Mouse (Mus musculus): ENCODE data around the gene Zfp992. TPM values are rescaled to one million over a fixed set of nuclear protein-coding genes. Genes with fewer than 3 reads are reported as not detected.
"Not testable (repeated sequence)": the region's sequence is repeated elsewhere in the genome, so short reads cannot be mapped to it uniquely, and the experiment has no call there.

Gene Zfp992
- total and polyA plus RNA-seq, 3 experiments: 1.7 to 2.3 TPM; not detected in 1

DNA sequence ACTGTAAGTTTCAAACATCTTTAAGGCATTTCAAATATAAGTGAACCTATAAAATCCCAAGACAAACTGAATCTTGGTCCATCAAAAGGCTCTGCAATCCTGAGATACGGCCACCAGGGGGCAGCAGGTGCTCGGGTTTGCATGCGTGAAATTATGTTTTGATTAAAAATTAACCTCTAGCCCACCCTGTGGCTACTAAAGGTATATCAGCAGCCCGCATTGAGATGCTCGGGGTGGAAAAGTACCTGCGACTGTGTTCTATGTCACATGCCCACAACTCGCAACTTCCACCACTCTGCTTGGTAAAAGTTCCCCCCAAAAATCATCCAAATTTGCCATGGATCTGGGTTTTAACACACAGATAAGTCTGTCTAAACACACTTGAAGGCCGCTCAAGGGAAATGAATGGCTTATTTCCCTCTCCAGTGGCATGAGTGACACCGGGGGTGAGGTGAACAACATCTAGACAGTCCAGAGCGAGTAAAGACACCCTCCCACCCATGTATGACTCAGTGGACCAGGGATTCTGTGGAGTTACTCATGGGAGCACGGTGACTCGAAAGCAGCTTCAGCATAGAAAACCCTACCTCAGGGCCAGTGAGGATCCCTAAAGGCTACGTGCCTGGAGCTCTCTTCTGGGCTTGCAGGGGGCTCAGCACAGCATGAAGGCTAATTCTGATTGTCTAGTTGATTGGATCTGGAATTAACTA is 34.9 kb downstream of the Zfp992 start:
- not testable (repeated sequence) for DNase-seq (ENCODE audit: low read depth, low spot score); H3K27me3 ChIP-seq (ENCODE audit: control insufficient read depth in 1 of 2, insufficient read depth in 2 of 2, low read length in 2 of 2); H3K36me3 ChIP-seq (ENCODE audit: control insufficient read depth in 1 of 2, insufficient read depth in 2 of 2, low read length in 2 of 2); H3K4me1 ChIP-seq (ENCODE audit: control insufficient read depth in 1 of 2, insufficient read depth in 2 of 2, low read length in 2 of 2); H3K79me2 ChIP-seq (ENCODE audit: control insufficient read depth, insufficient read depth, low read length, poor library complexity); H3K9ac ChIP-seq (ENCODE audit: control insufficient read depth, low read depth, low read length, poor library complexity, severe bottlenecking); H3K27ac ChIP-seq (ENCODE audit: control insufficient read depth, low read depth, low read length); H3K9me3 ChIP-seq (replicated peaks; ENCODE audit: insufficient read depth, low read length); H3K4me3 ChIP-seq (ENCODE audit: control insufficient read depth in 1 of 2, insufficient read depth in 1 of 2, low read depth in 2 of 2, low read length in 2 of 2)

DNA sequence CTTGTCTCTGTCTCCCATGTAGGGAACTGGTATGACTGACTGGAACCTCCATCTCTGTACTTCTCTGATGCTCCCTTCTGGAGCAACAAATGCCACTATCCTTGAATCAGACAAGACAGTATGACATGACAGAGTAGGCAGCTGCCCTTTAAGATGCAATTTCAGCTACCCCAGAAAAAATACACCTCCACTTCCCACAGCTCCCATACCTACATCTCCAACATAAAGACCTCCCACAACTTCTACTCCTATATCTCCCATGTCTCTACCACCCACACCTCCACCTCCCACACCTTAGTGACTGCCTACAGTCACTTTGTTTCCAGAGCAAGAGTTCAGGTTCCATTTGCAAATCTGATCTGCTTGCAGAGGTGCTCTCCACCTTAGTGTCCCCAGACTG is 35.9 kb downstream of the Zfp992 start:
- not testable (repeated sequence) for H3K79me2 ChIP-seq (ENCODE audit: control insufficient read depth, insufficient read depth, low read length, poor library complexity); H3K4me1 ChIP-seq (ENCODE audit: control insufficient read depth in 1 of 2, insufficient read depth in 2 of 2, low read length in 2 of 2); H3K27me3 ChIP-seq (ENCODE audit: control insufficient read depth in 1 of 2, insufficient read depth in 2 of 2, low read length in 2 of 2); H3K9me3 ChIP-seq (replicated peaks; ENCODE audit: insufficient read depth, low read length); H3K4me3 ChIP-seq (ENCODE audit: control insufficient read depth in 1 of 2, insufficient read depth in 1 of 2, low read depth in 2 of 2, low read length in 2 of 2); H3K36me3 ChIP-seq (ENCODE audit: control insufficient read depth in 1 of 2, insufficient read depth in 2 of 2, low read length in 2 of 2); DNase-seq (ENCODE audit: low read depth, low spot score); H3K9ac ChIP-seq (ENCODE audit: control insufficient read depth, low read depth, low read length, poor library complexity, severe bottlenecking); H3K27ac ChIP-seq (ENCODE audit: control insufficient read depth, low read depth, low read length)

DNA sequence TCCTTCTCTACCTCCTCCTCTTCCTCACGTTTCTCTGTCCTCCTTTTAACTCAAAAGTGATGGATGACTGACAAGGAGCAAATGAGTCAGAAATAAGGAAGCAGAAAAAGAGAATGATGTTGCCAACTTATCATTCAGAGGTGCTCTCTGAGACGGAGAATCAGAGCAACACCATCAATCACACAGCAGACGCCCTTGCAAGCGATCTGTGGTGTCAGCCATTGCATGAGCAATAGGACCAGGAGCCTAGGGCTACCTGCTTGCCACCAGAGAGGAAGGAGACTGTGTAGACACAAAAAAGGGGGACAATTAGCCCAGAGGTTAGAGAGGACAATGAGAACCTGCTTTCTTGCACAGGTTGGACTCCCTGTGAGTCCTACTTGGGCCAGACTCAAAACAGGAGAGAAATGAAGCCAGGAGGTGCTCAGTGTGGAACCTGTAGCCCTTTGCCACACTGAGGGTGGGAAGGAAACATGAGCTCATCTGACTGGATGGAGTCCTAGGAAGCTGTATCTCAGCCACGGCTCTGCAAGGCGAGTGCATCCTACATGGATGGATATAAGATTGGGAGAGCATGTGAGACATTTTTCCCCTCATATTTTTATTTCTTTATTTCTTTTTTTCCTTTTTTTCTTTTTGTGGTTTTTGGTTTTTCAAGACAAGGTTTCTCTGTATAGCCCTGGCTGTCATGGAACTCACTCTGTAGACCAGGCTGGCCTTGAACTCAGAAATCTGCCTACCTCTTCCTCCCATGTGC is 36.5 kb downstream of the Zfp992 start:
- H3K27me3 ChIP-seq (ENCODE audit: control insufficient read depth in 1 of 2, insufficient read depth in 2 of 2, low read length in 2 of 2); H3K27ac ChIP-seq (ENCODE audit: control insufficient read depth, low read depth, low read length); H3K79me2 ChIP-seq (ENCODE audit: control insufficient read depth, insufficient read depth, low read length, poor library complexity); H3K4me3 ChIP-seq (ENCODE audit: control insufficient read depth in 1 of 2, insufficient read depth in 1 of 2, low read depth in 2 of 2, low read length in 2 of 2); H3K9me3 ChIP-seq (replicated peaks; ENCODE audit: insufficient read depth, low read length); H3K36me3 ChIP-seq (ENCODE audit: control insufficient read depth in 1 of 2, insufficient read depth in 2 of 2, low read length in 2 of 2); H3K9ac ChIP-seq (ENCODE audit: control insufficient read depth, low read depth, low read length, poor library complexity, severe bottlenecking); H3K4me1 ChIP-seq (ENCODE audit: control insufficient read depth in 1 of 2, insufficient read depth in 2 of 2, low read length in 2 of 2); DNase-seq (ENCODE audit: low read depth, low spot score): not testable (repeated sequence)

DNA sequence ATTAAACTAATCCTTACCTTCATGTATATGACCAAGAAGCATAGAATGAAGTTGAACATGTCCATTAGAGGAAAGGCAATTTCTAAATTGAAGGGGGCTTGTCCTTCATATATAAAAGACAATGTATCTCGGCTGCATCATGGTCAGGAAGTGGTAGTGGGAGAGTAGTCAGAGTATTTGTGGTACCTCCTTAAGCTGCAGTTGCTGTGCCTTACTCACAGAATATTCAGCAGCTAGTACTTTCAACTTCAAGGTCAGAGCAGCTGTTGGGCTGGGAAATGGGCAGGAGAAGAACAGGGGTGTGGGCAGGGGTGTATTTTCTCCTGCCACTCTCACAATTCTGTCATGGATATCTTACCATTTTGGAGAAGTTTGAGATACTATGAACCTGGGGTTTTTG is 37.9 kb downstream of the Zfp992 start:
- not testable (repeated sequence) for H3K27me3 ChIP-seq (ENCODE audit: control insufficient read depth in 1 of 2, insufficient read depth in 2 of 2, low read length in 2 of 2); H3K79me2 ChIP-seq (ENCODE audit: control insufficient read depth, insufficient read depth, low read length, poor library complexity); H3K4me1 ChIP-seq (ENCODE audit: control insufficient read depth in 1 of 2, insufficient read depth in 2 of 2, low read length in 2 of 2); H3K9me3 ChIP-seq (replicated peaks; ENCODE audit: insufficient read depth, low read length); H3K9ac ChIP-seq (ENCODE audit: control insufficient read depth, low read depth, low read length, poor library complexity, severe bottlenecking); H3K36me3 ChIP-seq (ENCODE audit: control insufficient read depth in 1 of 2, insufficient read depth in 2 of 2, low read length in 2 of 2); DNase-seq (ENCODE audit: low read depth, low spot score); H3K4me3 ChIP-seq (ENCODE audit: control insufficient read depth in 1 of 2, insufficient read depth in 1 of 2, low read depth in 2 of 2, low read length in 2 of 2); H3K27ac ChIP-seq (ENCODE audit: control insufficient read depth, low read depth, low read length)

DNA sequence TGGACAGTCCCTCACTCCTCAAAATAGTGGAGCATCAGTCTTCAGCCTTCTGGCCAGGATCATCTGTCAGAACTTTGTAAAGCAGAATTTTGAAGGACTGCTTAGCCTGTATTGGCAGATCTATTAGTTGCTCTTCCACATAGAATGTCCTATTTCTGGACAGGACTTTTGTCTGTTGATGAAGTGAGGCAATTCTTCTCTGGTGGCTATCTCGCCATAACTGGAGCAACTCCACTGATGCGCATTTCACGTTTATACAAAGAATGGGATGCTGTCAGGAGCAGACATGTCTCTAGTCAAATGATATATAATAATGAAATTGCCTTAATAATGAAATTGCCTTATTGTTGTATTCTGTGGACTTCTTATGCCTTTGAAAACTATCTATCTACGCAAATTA is 40.4 kb downstream of the Zfp992 start:
- not testable (repeated sequence) for H3K36me3 ChIP-seq (ENCODE audit: control insufficient read depth in 1 of 2, insufficient read depth in 2 of 2, low read length in 2 of 2); H3K4me3 ChIP-seq (ENCODE audit: control insufficient read depth in 1 of 2, insufficient read depth in 1 of 2, low read depth in 2 of 2, low read length in 2 of 2); H3K27me3 ChIP-seq (ENCODE audit: control insufficient read depth in 1 of 2, insufficient read depth in 2 of 2, low read length in 2 of 2); H3K9me3 ChIP-seq (replicated peaks; ENCODE audit: insufficient read depth, low read length); H3K4me1 ChIP-seq (ENCODE audit: control insufficient read depth in 1 of 2, insufficient read depth in 2 of 2, low read length in 2 of 2); H3K9ac ChIP-seq (ENCODE audit: control insufficient read depth, low read depth, low read length, poor library complexity, severe bottlenecking); DNase-seq (ENCODE audit: low read depth, low spot score); H3K79me2 ChIP-seq (ENCODE audit: control insufficient read depth, insufficient read depth, low read length, poor library complexity); H3K27ac ChIP-seq (ENCODE audit: control insufficient read depth, low read depth, low read length)

DNA sequence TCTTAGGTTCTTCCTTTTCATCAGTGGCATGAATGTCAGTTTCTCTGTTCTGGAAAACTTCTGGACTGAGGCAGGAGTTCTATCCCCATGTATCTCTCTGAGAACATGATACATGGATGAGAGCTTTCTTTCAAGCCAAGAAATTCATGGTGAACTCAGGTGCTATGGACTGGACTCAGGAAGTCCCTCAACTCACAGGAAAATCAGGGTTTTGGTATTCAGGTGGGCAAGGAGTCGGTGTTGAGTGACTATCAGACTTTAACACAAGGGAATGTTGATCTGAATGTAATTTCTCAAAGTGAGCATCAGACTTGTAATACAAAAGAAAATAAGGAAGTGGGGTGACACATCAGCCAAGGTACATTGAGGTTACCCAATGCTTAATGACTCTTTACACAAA is 43.2 kb downstream of the Zfp992 start:
- H3K36me3 ChIP-seq (ENCODE audit: control insufficient read depth in 1 of 2, insufficient read depth in 2 of 2, low read length in 2 of 2); H3K79me2 ChIP-seq (ENCODE audit: control insufficient read depth, insufficient read depth, low read length, poor library complexity); H3K4me1 ChIP-seq (ENCODE audit: control insufficient read depth in 1 of 2, insufficient read depth in 2 of 2, low read length in 2 of 2); DNase-seq (ENCODE audit: low read depth, low spot score); H3K4me3 ChIP-seq (ENCODE audit: control insufficient read depth in 1 of 2, insufficient read depth in 1 of 2, low read depth in 2 of 2, low read length in 2 of 2); H3K27ac ChIP-seq (ENCODE audit: control insufficient read depth, low read depth, low read length); H3K9ac ChIP-seq (ENCODE audit: control insufficient read depth, low read depth, low read length, poor library complexity, severe bottlenecking); H3K9me3 ChIP-seq (replicated peaks; ENCODE audit: insufficient read depth, low read length); H3K27me3 ChIP-seq (ENCODE audit: control insufficient read depth in 1 of 2, insufficient read depth in 2 of 2, low read length in 2 of 2): not testable (repeated sequence)
